Mouse (Mus musculus) fibroblast of lung, adult 2 months (primary cell): ENCODE measurements around the gene Gm9507.
"Not testable (repeated sequence)": the region's sequence is repeated elsewhere in the genome, so short reads cannot be mapped to it uniquely, and the experiment has no call there.

Experiments
- DNase-seq: peaks from one replicate; pipeline ENCODE4 v3.0.0-alpha.2; 2011; ENCODE audit warnings: low read depth

The Gm9507 gene

DNA sequence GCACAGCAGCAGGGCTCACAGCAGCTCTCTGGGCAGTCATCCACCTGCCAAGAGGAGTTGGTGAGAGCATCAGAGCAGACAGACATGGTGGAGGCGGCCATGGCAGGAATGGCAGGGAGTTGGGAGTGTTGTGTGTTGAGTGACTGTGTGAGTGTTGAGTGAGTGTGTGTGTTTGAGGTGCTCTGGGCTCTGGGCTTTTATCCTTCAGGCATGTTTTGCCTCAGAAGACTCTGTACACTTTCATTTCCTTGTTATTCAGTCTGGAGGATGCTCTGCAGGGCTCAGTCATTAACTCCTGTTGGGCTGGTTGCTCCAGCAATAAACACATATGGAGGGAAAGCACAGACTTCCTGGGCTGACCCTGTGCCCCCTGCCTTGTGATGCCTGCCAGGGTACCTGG is 40.4 kb downstream of the Gm9507 start, which contains the start of gene Gm3238:
Gm3238 (minus strand) TSS at position 101 of the 400 bp plus-strand sequence.
- DNase-seq: not testable (repeated sequence)

DNA sequence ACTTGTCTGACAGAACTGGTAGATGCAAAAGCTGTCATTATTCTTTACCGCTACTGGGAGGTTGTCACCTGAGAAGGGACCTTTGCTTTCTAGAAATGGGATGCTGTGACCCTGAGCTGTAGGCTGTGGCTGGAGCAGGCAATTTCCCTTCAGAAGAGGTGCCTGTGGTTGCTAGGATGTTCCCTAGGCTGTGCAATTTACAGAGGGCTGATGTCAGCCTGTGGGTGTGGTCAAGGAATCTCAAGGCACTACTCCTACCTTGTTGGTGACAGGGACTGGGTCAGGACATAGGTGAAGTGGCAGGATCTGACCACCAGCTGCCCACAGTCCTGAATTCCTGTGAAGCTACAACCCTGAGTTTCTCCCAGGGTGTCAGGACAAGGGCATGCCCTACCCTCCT is 41.9 kb downstream of the Gm9507 start:
- DNase-seq: no peak
